Mouse (Mus musculus): ENCODE measurements at regions not wholly inside any gene's neighbourhood (a gene's known extent, or its start where the extent isn't known, plus 50 kb on each side); places are given as distances from the start of the nearest gene placed in this dataset.
A peak's percentile ranks its signal among the peaks of the same experiment; 100 is the strongest.

DNA sequence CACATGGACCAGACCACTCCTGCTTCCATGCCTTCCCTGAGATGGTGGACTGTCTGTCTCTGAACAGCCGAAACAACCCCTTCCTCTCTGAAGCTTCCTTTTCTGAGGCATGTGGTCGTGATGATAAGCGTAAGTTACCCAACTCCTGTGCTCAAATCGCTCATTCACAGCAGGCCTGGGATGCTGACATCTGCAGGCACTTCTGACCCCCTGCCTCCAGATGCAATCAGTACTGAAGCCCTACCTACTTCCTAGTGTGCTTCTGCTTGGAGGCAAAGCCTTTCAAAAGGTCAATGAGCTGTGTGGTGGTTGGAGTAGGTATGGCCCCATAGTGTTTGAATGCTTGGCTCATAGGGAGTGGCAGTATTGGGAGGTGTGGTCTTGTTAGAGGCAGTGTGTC, 253.7 kb upstream of the Irx3 start:
- H3K4me1 ChIP-seq (ENCODE audit: control insufficient read depth, insufficient read depth, low read length), result peaks cover 3% of the 10 kb centered on the region; the same call in 1 of the 2 replicates
- ATAC-seq, result no peak
- no peak overlapping the region for H3K27ac ChIP-seq (ENCODE audit: low read length)
- H3K9me3 ChIP-seq (replicated peaks; ENCODE audit: control insufficient read depth, low read length, poor library complexity, severe bottlenecking), result 0 out of 2 replicates have a peak, but pooled peaks cover 4% of the 10 kb centered on the region
- H3K27me3 ChIP-seq (ENCODE audit: control insufficient read depth, insufficient read depth, low read depth, low read length), result peaks cover 21% of the 10 kb centered on the region
- 79% methylated on average over 4 of the region's 4 CpGs for WGBS
- no peak overlapping the region for H3K9ac ChIP-seq (ENCODE audit: low read depth, low read length)
- no peak overlapping the region for H3K4me3 ChIP-seq (ENCODE audit: low read depth, low read length)
- H3K36me3 ChIP-seq (ENCODE audit: control insufficient read depth, insufficient read depth, low read length), result no peaks in the 10 kb centered on the region
- H3K4me2 ChIP-seq (ENCODE audit: low read length), result no peak overlapping the region

DNA sequence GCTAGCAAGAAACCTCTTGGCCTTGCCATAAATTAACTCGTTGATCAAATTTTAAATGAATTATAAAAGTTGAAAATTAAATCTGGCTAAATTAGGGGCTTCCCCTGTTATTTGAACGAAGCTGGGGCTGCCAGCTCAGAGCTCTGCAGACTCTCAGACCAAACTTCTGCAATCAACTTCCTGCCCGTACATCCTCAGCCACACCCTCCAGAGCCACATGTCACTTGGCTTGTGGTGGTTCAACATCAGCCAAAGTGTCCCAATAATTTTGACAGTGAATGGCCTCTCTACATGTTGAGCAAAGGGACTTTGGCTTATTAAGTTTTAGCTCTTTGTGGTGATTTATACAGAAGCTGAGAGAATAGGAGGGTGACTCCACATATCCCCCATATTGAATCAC, 242.8 kb upstream of the Irx3 start:
- Histone ChIP-seq H3K4me2 (ENCODE audit: low read length) (no peak overlapping the region), H3K36me3 (ENCODE audit: control insufficient read depth, insufficient read depth, low read length) (no peaks in the 10 kb centered on the region), H3K27ac (ENCODE audit: low read length) (no peak overlapping the region), H3K9me3 (replicated peaks; ENCODE audit: control insufficient read depth, low read length, poor library complexity, severe bottlenecking) (no peaks in the 10 kb centered on the region), H3K9ac (ENCODE audit: low read depth, low read length) (no peak overlapping the region), H3K4me3 (ENCODE audit: low read depth, low read length) (no peak overlapping the region), H3K27me3 (ENCODE audit: control insufficient read depth, insufficient read depth, low read depth, low read length) (no peaks in the 10 kb centered on the region), H3K4me1 (ENCODE audit: control insufficient read depth, insufficient read depth, low read length) (no peaks in the 10 kb centered on the region)
- WGBS, result 87% methylated on average over 3 of the region's 3 CpGs
- ATAC-seq, result no peak

DNA sequence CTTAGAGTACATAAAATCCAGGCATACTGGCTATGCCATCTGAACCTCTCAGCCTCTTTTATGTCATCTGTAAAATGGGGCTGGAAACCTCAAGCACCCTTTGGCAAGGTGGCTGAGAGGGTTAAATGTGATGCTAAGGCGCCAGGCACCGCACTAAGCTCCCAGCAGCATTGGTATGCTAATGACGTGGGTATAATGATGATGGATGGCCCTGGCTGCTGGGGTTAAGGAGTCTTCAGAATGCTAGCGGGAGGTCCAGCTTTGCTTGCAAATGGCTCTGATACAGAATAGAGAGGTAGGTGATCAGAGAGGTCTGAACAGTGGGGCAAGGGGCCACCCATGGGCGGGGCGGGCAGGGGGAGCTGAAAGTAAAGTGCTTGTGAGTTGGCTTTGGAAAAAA, 241.1 kb upstream of the Irx3 start:
- Histone ChIP-seq H3K27me3 (ENCODE audit: control insufficient read depth, insufficient read depth, low read depth, low read length) (no peaks in the 10 kb centered on the region), H3K4me2 (ENCODE audit: low read length) (no peak overlapping the region), H3K4me1 (ENCODE audit: control insufficient read depth, insufficient read depth, low read length) (no peaks in the 10 kb centered on the region), H3K27ac (ENCODE audit: low read length) (no peak overlapping the region), H3K4me3 (ENCODE audit: low read depth, low read length) (no peak overlapping the region), H3K9me3 (replicated peaks; ENCODE audit: control insufficient read depth, low read length, poor library complexity, severe bottlenecking) (no peaks in the 10 kb centered on the region), H3K36me3 (ENCODE audit: control insufficient read depth, insufficient read depth, low read length) (no peaks in the 10 kb centered on the region), H3K9ac (ENCODE audit: low read depth, low read length) (no peak overlapping the region)
- ATAC-seq, result no peak
- under 1% methylated on average over 6 of the region's 6 CpGs for WGBS

DNA sequence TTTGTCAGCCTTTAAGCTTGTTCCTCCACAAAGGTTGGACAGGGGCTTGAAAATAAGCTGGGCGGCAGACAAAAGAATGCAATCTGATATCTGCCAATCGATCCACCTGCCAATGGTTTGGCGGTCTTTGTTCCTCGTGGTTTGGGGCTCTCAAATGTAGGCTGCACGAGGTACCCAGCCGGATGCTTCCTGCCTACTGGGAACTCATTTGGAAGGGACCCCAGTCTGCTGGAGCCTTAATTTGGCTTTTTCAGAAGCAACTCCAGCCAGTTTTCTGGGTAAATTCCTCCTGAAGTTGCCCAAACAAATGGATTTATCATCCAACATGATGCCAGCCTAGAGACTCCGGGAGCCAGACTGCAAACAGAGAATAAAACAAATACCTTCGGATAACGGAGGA, 228.1 kb upstream of the Irx3 start:
- no peak overlapping the region for H3K4me2 ChIP-seq (ENCODE audit: low read length)
- H3K4me1 ChIP-seq (ENCODE audit: control insufficient read depth, insufficient read depth, low read length), result peaks cover 19% of the 10 kb centered on the region
- H3K36me3 ChIP-seq (ENCODE audit: control insufficient read depth, insufficient read depth, low read length), result no peaks in the 10 kb centered on the region
- no peaks in the 10 kb centered on the region for H3K9me3 ChIP-seq (replicated peaks; ENCODE audit: control insufficient read depth, low read length, poor library complexity, severe bottlenecking)
- H3K27me3 ChIP-seq (ENCODE audit: control insufficient read depth, insufficient read depth, low read depth, low read length), result peaks cover 7% of the 10 kb centered on the region
- 23% methylated on average over 9 of the region's 9 CpGs for WGBS
- no peak overlapping the region for H3K4me3 ChIP-seq (ENCODE audit: low read depth, low read length)
- no peak overlapping the region for H3K9ac ChIP-seq (ENCODE audit: low read depth, low read length)
- no peak overlapping the region for H3K27ac ChIP-seq (ENCODE audit: low read length)
- ATAC-seq, result no peak

DNA sequence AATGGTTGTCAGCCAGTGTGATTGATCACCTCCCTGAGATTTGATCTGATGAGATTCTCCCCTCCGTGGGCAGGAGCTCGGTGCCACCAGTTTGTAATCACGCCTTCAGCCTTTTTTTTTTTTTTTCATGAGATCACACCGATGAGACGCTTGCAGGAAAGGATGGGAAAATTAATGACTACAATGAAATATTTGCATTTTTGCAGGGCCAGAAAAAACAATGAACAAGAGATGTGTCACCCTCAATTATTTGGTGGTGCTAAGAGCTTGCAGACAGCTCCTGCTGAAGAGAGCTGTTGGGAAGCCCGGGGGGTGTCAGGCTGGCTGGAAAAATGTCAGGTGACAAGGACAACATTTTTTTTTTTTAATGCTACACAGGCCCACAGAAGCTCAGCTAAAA, 227.6 kb upstream of the Irx3 start:
- no peak for ATAC-seq
- WGBS, result 27% methylated on average over 6 of the region's 6 CpGs
- Histone ChIP-seq H3K4me2 (ENCODE audit: low read length) (no peak overlapping the region), H3K27me3 (ENCODE audit: control insufficient read depth, insufficient read depth, low read depth, low read length) (peaks cover 7% of the 10 kb centered on the region), H3K9me3 (replicated peaks; ENCODE audit: control insufficient read depth, low read length, poor library complexity, severe bottlenecking) (no peaks in the 10 kb centered on the region), H3K27ac (ENCODE audit: low read length) (no peak overlapping the region), H3K9ac (ENCODE audit: low read depth, low read length) (no peak overlapping the region), H3K36me3 (ENCODE audit: control insufficient read depth, insufficient read depth, low read length) (no peaks in the 10 kb centered on the region), H3K4me1 (ENCODE audit: control insufficient read depth, insufficient read depth, low read length) (peaks cover 19% of the 10 kb centered on the region), H3K4me3 (ENCODE audit: low read depth, low read length) (no peak overlapping the region)

DNA sequence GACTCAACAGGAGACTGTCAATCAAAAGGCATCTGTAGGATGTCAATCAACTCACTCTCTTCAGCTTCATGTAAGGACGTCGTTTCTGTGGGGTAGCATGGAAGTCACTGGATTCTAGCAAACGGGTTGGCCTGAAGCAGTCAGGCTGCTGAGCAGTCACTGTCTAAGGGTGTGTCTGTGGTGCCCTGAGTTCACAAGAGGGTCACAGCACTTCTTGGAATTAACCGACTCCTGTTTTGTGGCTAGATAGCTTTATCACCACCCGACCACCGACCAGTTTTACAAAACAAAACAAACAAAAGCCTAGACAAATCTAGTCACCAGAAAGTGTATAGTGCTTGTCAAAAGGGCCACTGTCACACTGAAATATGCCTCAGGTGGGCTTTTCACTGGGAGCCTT, 226.4 kb upstream of the Irx3 start:
- Histone ChIP-seq H3K27me3 (ENCODE audit: control insufficient read depth, insufficient read depth, low read depth, low read length) (peaks cover 7% of the 10 kb centered on the region), H3K4me2 (ENCODE audit: low read length) (no peak overlapping the region), H3K4me1 (ENCODE audit: control insufficient read depth, insufficient read depth, low read length) (peaks cover 26% of the 10 kb centered on the region), H3K4me3 (ENCODE audit: low read depth, low read length) (no peak overlapping the region), H3K9ac (ENCODE audit: low read depth, low read length) (no peak overlapping the region), H3K36me3 (ENCODE audit: control insufficient read depth, insufficient read depth, low read length) (no peaks in the 10 kb centered on the region), H3K27ac (ENCODE audit: low read length) (no peak overlapping the region), H3K9me3 (replicated peaks; ENCODE audit: control insufficient read depth, low read length, poor library complexity, severe bottlenecking) (no peaks in the 10 kb centered on the region)
- WGBS, result 17% methylated on average over 6 of the region's 6 CpGs
- ATAC-seq, result no peak

DNA sequence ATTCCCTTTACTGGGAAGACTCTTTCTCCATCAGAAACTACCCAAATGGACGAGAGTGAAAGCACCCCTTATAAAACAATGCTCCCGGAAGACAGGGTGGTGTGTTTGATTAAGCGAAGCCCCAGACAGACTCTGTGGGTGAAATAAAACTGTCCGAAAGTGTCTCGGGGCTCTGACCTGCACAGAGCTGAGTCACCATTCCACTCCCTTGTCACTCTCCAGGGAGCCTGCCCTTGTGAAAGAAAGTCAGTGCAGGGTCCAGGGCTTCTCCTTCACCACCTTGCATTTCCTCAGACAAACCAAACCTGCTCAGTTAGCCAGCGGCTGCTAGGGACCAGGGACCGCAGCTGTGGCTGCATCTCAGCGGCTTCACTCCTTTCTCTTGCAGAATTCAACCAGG, 222.3 kb upstream of the Irx3 start:
- Histone ChIP-seq H3K4me1 (ENCODE audit: control insufficient read depth, insufficient read depth, low read length) (peaks cover 11% of the 10 kb centered on the region), H3K36me3 (ENCODE audit: control insufficient read depth, insufficient read depth, low read length) (no peaks in the 10 kb centered on the region), H3K27me3 (ENCODE audit: control insufficient read depth, insufficient read depth, low read depth, low read length) (peaks cover 7% of the 10 kb centered on the region), H3K4me3 (ENCODE audit: low read depth, low read length) (no peak overlapping the region), H3K9ac (ENCODE audit: low read depth, low read length) (no peak overlapping the region), H3K27ac (ENCODE audit: low read length) (no peak overlapping the region), H3K9me3 (replicated peaks; ENCODE audit: control insufficient read depth, low read length, poor library complexity, severe bottlenecking) (no peaks in the 10 kb centered on the region), H3K4me2 (ENCODE audit: low read length) (peak overlapping the region; percentile 8; the same call in 1 of the 2 replicates)
- ATAC-seq, result no peak
- WGBS, result 13% methylated on average over 8 of the region's 8 CpGs

DNA sequence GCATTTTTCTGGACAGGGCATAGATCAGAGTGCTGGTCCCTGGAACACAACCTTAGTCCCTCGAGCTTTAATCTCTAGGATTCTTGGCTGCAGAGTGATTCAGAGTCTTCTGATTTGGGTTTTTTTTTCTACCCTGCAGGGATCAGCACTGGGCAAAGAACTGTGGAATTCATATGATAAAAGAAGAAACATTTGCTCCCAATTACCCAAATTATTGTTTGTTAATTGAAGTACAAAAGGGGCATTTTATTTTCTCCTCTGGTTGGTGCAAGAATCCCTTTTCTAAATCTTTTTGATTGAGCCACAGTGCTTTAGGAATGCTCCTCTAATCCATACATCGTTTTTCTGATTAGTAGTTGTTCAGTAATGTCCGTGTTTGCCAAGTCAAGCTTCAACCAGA, 219.7 kb upstream of the Irx3 start:
- Histone ChIP-seq H3K27ac (ENCODE audit: low read length) (no peak overlapping the region), H3K27me3 (ENCODE audit: control insufficient read depth, insufficient read depth, low read depth, low read length) (no peaks in the 10 kb centered on the region; the same call in 1 of the 2 replicates), H3K4me3 (ENCODE audit: low read depth, low read length) (no peak overlapping the region), H3K4me2 (ENCODE audit: low read length) (no peak overlapping the region), H3K9me3 (replicated peaks; ENCODE audit: control insufficient read depth, low read length, poor library complexity, severe bottlenecking) (no peaks in the 10 kb centered on the region), H3K4me1 (ENCODE audit: control insufficient read depth, insufficient read depth, low read length) (peaks cover 8% of the 10 kb centered on the region), H3K36me3 (ENCODE audit: control insufficient read depth, insufficient read depth, low read length) (no peaks in the 10 kb centered on the region), H3K9ac (ENCODE audit: low read depth, low read length) (no peak overlapping the region)
- 75% methylated on average over 3 of the region's 3 CpGs for WGBS
- no peak for ATAC-seq

DNA sequence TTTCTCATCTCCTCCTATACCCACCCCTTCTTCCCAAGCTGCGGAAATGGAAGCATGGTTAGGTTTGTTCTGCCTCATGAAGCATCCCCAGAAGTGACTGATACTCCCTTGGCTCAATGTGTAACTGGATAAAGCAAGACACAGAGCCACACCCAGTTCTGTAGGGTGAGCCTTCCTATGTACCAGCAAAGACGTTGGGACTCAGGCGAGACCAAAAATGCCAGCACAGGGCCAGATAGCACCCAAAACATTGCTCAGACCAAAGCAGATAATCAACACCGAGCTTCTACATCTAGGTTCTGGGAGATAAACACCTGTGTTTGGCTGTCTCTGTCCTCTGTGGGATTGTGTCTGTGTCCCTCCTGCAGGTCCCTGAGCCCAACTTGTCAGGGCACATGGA, 212.8 kb upstream of the Irx3 start:
- no peak for ATAC-seq
- no peak overlapping the region for H3K4me3 ChIP-seq (ENCODE audit: low read depth, low read length)
- no peak overlapping the region for H3K4me2 ChIP-seq (ENCODE audit: low read length)
- H3K27me3 ChIP-seq (ENCODE audit: control insufficient read depth, insufficient read depth, low read depth, low read length), result no peaks in the 10 kb centered on the region; the same call in 1 of the 2 replicates
- H3K27ac ChIP-seq (ENCODE audit: low read length), result no peak overlapping the region
- H3K9ac ChIP-seq (ENCODE audit: low read depth, low read length), result no peak overlapping the region
- H3K4me1 ChIP-seq (ENCODE audit: control insufficient read depth, insufficient read depth, low read length), result no peaks in the 10 kb centered on the region
- H3K9me3 ChIP-seq (replicated peaks; ENCODE audit: control insufficient read depth, low read length, poor library complexity, severe bottlenecking), result no peaks in the 10 kb centered on the region
- WGBS, result 93% methylated on average over 4 of the region's 4 CpGs
- no peaks in the 10 kb centered on the region for H3K36me3 ChIP-seq (ENCODE audit: control insufficient read depth, insufficient read depth, low read length)

DNA sequence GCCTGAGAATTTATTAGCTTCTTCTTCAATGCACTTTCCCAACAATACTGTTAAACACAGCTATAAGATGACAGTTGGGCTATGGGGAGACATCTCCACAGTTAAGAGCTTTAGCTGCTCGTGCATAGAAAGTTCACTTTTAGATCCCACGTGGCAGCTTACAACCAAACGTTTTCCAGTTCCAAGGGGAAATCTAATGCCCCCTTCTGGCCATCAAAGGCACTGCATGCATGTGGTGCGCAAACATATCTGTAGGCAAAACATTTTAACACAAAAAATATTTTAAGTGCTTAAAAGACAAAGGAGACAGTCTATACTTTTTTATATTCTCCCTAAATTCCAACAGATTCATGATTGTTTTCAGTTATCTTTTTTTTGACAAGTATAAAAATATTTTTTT, 211.3 kb upstream of the Irx3 start:
- Histone ChIP-seq H3K4me1 (ENCODE audit: control insufficient read depth, insufficient read depth, low read length) (no peaks in the 10 kb centered on the region), H3K36me3 (ENCODE audit: control insufficient read depth, insufficient read depth, low read length) (no peaks in the 10 kb centered on the region), H3K9me3 (replicated peaks; ENCODE audit: control insufficient read depth, low read length, poor library complexity, severe bottlenecking) (no peaks in the 10 kb centered on the region), H3K27me3 (ENCODE audit: control insufficient read depth, insufficient read depth, low read depth, low read length) (no peaks in the 10 kb centered on the region; the same call in 1 of the 2 replicates), H3K9ac (ENCODE audit: low read depth, low read length) (no peak overlapping the region), H3K4me3 (ENCODE audit: low read depth, low read length) (no peak overlapping the region), H3K27ac (ENCODE audit: low read length) (no peak overlapping the region), H3K4me2 (ENCODE audit: low read length) (no peak overlapping the region)
- no peak for ATAC-seq
- WGBS, result 57% methylated on average over 4 of the region's 4 CpGs

Measured in midbrain, embryonic 16.5 days (tissue).